Mouse (Mus musculus) heart, adult 2 months (tissue): ENCODE data around the gene Emp1. TPM values are rescaled to one million over a fixed set of nuclear protein-coding genes. Genes with fewer than 3 reads are reported as not detected.

Experiments
- DNase-seq, 2 experiments: peaks; one replicate each; pipeline ENCODE4 v3.0.0; 2021
- H3K27ac ChIP-seq: fragments of 200-600 bp; 2 replicates; pipeline ENCODE4 v1.8.1; 2022
- H3K27me3 ChIP-seq: fragments of 200-500 bp; 2 replicates; pipeline ENCODE4 v1.6.1; 2012; ENCODE audit warnings: mild to moderate bottlenecking, low read length, inconsistent platforms, mixed read lengths; ENCODE audit not compliant: control insufficient read depth, insufficient read depth
- H3K36me3 ChIP-seq: fragments of 200-500 bp; 2 replicates; pipeline ENCODE4 v1.6.1; 2012; ENCODE audit warnings: low read length, inconsistent platforms; ENCODE audit not compliant: control insufficient read depth, insufficient read depth
- H3K4me1 ChIP-seq: fragments of 200-500 bp; 2 replicates; pipeline ENCODE4 v1.6.1; 2011; ENCODE audit warnings: low read length; ENCODE audit not compliant: control insufficient read depth, insufficient read depth
- H3K4me3 ChIP-seq: fragments of 200-600 bp; 2 replicates; pipeline ENCODE4 v1.8.1; 2022
- H3K79me2 ChIP-seq: fragments of 200-500 bp; replicated peaks from 2 replicates; pipeline ENCODE4 v1.6.1; 2012; ENCODE audit warnings: mild to moderate bottlenecking, inconsistent platforms, low read length, moderate library complexity, mixed read lengths; ENCODE audit not compliant: control insufficient read depth, insufficient read depth
- H3K9ac ChIP-seq: fragments of 200-500 bp; 2 replicates; pipeline ENCODE4 v1.6.1; 2012; ENCODE audit warnings: low read depth, mild to moderate bottlenecking, control low read depth, inconsistent platforms, low read length, mixed read lengths
- CTCF ChIP-seq: fragments of 200-600 bp; IDR thresholded peaks from 2 replicates; pipeline ENCODE4 v1.8.1; 2022; ENCODE audit warnings: antibody characterized with exemption, mild to moderate bottlenecking, moderate library complexity
- EP300 ChIP-seq: fragments of 200-500 bp; IDR thresholded peaks from 2 replicates; pipeline ENCODE4 v1.6.1; 2011; ENCODE audit warnings: low read depth, low read length, control low read depth; ENCODE audit not compliant: insufficient read depth
- POLR2A ChIP-seq: fragments of 200-500 bp; IDR thresholded peaks from 2 replicates; pipeline ENCODE4 v1.6.1; 2011; ENCODE audit warnings: mild to moderate bottlenecking, low read depth, low read length, control low read depth; ENCODE audit not compliant: insufficient read depth
- WGBS: fragments of 180-500 bp; shearing (Covaris S2); methylation state at CpG from one replicate; pipeline ENCODE4 v1.1.7; 2018; 5-methylcytosine and 5-hydroxymethylcytosine counted together
- intact Hi-C: fragments of 180-260 bp; cut with DNase I; formaldehyde crosslinking; loops from one replicate; pipeline ENCODE4 v1.15.1; 2025
- polyA plus RNA-seq: library from polyadenylated mRNA; depleted of rRNA; stranded (reverse); fragments of >200 nt; gene quantifications from 2 replicates; pipeline ENCODE4 v1.2.3, GENCODE M21; 2012
- total RNA-seq, 2 experiments: library from RNA; stranded (reverse); gene quantifications; 2 replicates each; pipeline ENCODE4 v1.2.3; 2021

Gene Emp1
- total and polyA plus RNA-seq, 3 experiments = 33.5 to 52.4 (median 49.0) TPM

- Histone ChIP-seq H3K79me2 (no peaks in the 10 kb centered on the region), H3K4me1 (peaks cover 2% of the 10 kb centered on the region), H3K36me3 (no peaks in the 10 kb centered on the region), H3K4me3 (no peak overlapping the region), H3K9ac (no peak overlapping the region), H3K27ac (peak overlapping the region; percentile 55; the same call in 1 of the 2 replicates), H3K27me3 (no peaks in the 10 kb centered on the region; the same call in 1 of the 2 replicates)
- intact Hi-C loops = no loop called here
- 60% methylated on average over 5 of the region's 5 CpGs for WGBS
- TF ChIP-seq CTCF (no peak), EP300 (0 out of 2 replicates have a peak, but pooled peaks have one; percentile 12), POLR2A (no peak)
- peak; percentile 45 to 56 for DNase-seq
Observed at GRCm38 (mm10) chr6:135333994-135334651, 28.2 kb upstream of the Emp1 start.

GRCm38 (mm10) chr6:135336376-135336775 is 26.0 kb upstream of the Emp1 start:
- DNase-seq = peak in 1 of 2 experiments; percentile 18
- intact Hi-C loops = no loop called here

GRCm38 (mm10) chr6:135340355-135341075 is 21.8 kb upstream of the Emp1 start:
- DNase-seq = peak in 1 of 2 experiments; percentile 29

More at GRCm38 (mm10) chr6:135336376-135336775, 26.0 kb upstream of the Emp1 start:
- no peak for TF ChIP-seq POLR2A
- TF ChIP-seq CTCF = no peak
- no peak for TF ChIP-seq EP300
- no peaks in the 10 kb centered on the region; the same call in 1 of the 2 replicates for H3K27me3 ChIP-seq
- H3K36me3 ChIP-seq = no peaks in the 10 kb centered on the region
- peaks cover 5% of the 10 kb centered on the region for H3K4me1 ChIP-seq
- no peak overlapping the region for H3K9ac ChIP-seq
- H3K4me3 ChIP-seq = no peak overlapping the region
- WGBS = 68% methylated on average over 8 of the region's 8 CpGs
- H3K79me2 ChIP-seq = no peaks in the 10 kb centered on the region
- no peak overlapping the region for H3K27ac ChIP-seq

GRCm38 (mm10) chr6:135341076-135341378 is 21.3 kb upstream of the Emp1 start:
- H3K4me3 ChIP-seq = no peak overlapping the region
- no peak overlapping the region; the same call in 1 of the 2 replicates for H3K27ac ChIP-seq
- DNase-seq = no peak
- no peak overlapping the region for H3K9ac ChIP-seq
- H3K79me2 ChIP-seq = no peaks in the 10 kb centered on the region
- intact Hi-C loops = no loop called here
- TF ChIP-seq EP300 (no peak), CTCF (no peak), POLR2A (no peak)
- H3K27me3 ChIP-seq = no peaks in the 10 kb centered on the region
- no peaks in the 10 kb centered on the region for H3K36me3 ChIP-seq
- H3K4me1 ChIP-seq = peaks cover 6% of the 10 kb centered on the region
- 30% methylated on average over 4 of the region's 4 CpGs for WGBS

More at GRCm38 (mm10) chr6:135340355-135341075, 21.8 kb upstream of the Emp1 start:
- Histone ChIP-seq H3K27me3 (no peaks in the 10 kb centered on the region), H3K9ac (no peak overlapping the region), H3K4me3 (no peak overlapping the region), H3K36me3 (no peaks in the 10 kb centered on the region), H3K79me2 (no peaks in the 10 kb centered on the region), H3K4me1 (peaks cover 6% of the 10 kb centered on the region), H3K27ac (no peak overlapping the region; the same call in 1 of the 2 replicates)
- intact Hi-C loops = no loop called here
- no peak for TF ChIP-seq POLR2A
- no peak for TF ChIP-seq CTCF
- no peak for TF ChIP-seq EP300
- WGBS = 51% methylated on average over 9 of the region's 9 CpGs

GRCm38 (mm10) chr6:135351638-135352302 is 10.6 kb upstream of the Emp1 start:
- 63% methylated on average over 8 of the region's 8 CpGs for WGBS
- intact Hi-C loops = no loop called here
- Histone ChIP-seq H3K79me2 (no peaks in the 10 kb centered on the region), H3K27me3 (no peaks in the 10 kb centered on the region), H3K36me3 (no peaks in the 10 kb centered on the region), H3K4me1 (no peaks in the 10 kb centered on the region), H3K9ac (no peak overlapping the region), H3K27ac (no peak overlapping the region), H3K4me3 (no peak overlapping the region)
- TF ChIP-seq CTCF = no peak
- TF ChIP-seq EP300 = no peak
- no peak for TF ChIP-seq POLR2A
- no peak for DNase-seq

GRCm38 (mm10) chr6:135352537-135352936 is 9.8 kb upstream of the Emp1 start:
- no peaks in the 10 kb centered on the region for H3K27me3 ChIP-seq
- no peak for DNase-seq
- no peak overlapping the region for H3K4me3 ChIP-seq
- 76% methylated on average over 4 of the region's 4 CpGs for WGBS
- no peak for TF ChIP-seq CTCF
- TF ChIP-seq EP300 = no peak
- TF ChIP-seq POLR2A = no peak
- no peaks in the 10 kb centered on the region for H3K79me2 ChIP-seq
- H3K9ac ChIP-seq = no peak overlapping the region
- H3K36me3 ChIP-seq = no peaks in the 10 kb centered on the region
- intact Hi-C loops = no loop called here
- no peak overlapping the region for H3K27ac ChIP-seq
- H3K4me1 ChIP-seq = no peaks in the 10 kb centered on the region
